Mouse (Mus musculus) adrenal gland, postnatal 10 days (tissue): ENCODE results near the gene Gm38392. TPM values are rescaled to one million over a fixed set of nuclear protein-coding genes. Genes with fewer than 3 reads are reported as not detected.
"Not testable (repeated sequence)": the region's sequence is repeated elsewhere in the genome, so short reads cannot be mapped to it uniquely, and the experiment has no call there.

Experiments used
- DNase-seq: peaks from one replicate; pipeline ENCODE4 v3.0.0; 2021; ENCODE audit warnings: mixed read lengths
- long read RNA-seq, 2 experiments: library from polyadenylated mRNA; stranded (forward); transcript quantifications; one replicate each; pipeline ENCODE4 v2.0.0; 2021
- total RNA-seq, 2 experiments: library from RNA; stranded (reverse); gene quantifications; 2 replicates each; pipeline ENCODE4 v1.2.3; 2021

Gm38392 gene
- total RNA-seq: 1 to 10 TPM; 1.1 to 1.3 TPM
- long read RNA-seq, experiment 1, partial matches to known transcripts: 2 of 3 reads
- long read RNA-seq, experiment 1, other reads (novel, unspliced or antisense): 1 of 3 reads
- long read RNA-seq, experiment 2, partial matches to known transcripts: 3 of 3 reads
- long read RNA-seq, experiment 2, other reads (novel, unspliced or antisense): 0 of 3 reads

DNA sequence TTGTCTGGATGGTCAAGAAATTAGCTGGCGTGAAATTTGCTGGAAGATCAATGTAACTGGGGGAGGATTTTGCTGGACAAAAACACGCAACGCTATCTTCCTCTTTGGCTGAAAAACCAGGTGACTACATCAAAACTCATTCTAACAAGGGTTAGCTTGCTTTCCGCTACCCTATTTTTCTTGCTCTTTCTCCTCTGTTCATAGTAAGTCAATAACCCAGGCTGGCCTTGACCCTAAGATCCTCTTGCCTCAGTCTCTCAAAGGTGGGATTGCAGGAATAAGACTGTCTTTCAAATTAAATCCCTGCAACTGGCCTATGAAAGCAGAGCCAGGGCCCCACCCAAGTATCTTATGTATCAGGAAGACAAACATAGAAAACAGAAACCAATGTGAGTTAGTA, at the start of gene Gm38392:
TSS of gene Gm38392 (minus strand) at position 101 of the 400 bp plus-strand sequence.
- no peak for DNase-seq

DNA sequence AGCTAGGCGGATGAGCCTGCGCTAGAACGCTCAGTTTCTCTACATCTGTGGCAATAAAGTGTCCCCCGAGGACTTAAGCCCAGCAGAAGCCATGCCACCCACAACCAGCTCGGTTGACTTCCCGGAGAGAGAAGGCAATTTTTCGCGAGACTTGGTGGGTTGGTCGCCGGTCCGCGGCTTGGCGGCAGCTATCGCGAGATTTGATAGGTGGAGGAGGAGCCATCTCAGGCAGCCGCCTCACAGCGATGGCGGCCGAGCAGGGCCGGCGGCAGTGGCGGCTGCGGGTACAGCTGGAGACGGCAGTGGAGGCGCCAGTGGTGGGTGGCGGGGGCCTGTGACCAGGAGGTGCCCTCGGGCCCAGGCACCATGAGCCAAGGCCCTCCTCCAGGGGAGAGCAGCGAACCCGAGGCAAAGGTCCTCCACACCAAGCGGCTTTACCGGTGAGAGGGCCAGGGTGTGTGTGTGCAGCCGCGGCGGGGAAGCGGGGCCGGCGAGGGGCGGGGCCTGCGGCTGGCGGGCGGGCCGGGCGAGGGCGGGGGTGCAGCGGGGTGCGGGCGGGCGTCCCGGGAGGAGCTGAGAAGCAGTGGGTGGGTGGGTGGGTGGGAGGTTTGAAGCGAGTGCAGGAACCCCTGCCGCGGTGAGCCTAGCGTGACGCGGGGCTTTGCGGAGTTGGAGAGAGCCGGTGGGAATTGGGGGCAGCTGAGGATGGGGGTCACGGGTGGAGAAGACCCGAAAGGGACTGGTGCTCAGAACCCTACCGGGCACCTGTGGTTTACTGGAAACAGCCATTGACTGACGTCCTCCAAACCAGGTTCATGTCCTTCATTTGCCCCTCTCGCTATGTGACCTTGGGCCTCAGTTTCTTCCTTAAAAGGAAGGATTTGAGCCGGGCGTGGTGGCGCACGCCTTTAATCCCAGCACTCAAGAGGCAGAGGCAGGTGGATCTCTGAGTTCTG, 49.3 kb upstream of the Gm38392 start, which contains the start of the genes Tmem79 and Smg5:
TSS of gene Tmem79 (minus strand) at position 91 of the 956 bp plus-strand sequence.
TSS of gene Smg5 (plus strand) at position 203 of the 956 bp plus-strand sequence.
- DNase-seq: peak; percentile 96

DNA sequence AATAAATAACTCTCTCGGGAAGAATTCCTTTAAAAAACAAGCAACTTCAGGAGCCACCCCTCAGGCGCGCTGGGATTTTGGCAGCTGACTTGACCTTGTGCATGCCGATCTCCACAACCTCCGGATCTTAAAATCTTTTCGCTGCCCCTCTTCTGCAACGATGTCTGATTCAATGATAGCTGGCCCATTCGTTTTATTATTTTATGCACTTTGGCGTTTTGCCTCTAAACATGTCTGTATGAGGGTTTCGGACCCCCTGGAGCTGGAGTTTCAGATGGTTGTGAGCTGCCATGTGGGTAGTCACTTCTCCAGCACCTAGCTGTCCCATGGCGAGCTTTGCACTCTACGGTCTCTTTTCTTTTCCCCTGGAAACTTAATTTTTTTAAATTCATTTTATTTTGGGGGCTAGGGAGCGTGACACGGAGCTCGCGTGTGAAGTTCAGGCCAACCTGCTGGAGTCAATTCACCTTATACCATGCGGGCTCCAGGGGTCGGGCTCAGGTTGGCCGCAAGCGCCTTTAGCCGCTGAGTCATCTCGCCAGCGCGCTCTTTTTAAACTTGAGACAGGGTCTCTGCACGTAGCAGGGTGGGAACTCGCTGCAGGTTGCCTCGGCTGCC, 48.5 kb upstream of the Gm38392 start:
- peak; percentile 60 for DNase-seq

DNA sequence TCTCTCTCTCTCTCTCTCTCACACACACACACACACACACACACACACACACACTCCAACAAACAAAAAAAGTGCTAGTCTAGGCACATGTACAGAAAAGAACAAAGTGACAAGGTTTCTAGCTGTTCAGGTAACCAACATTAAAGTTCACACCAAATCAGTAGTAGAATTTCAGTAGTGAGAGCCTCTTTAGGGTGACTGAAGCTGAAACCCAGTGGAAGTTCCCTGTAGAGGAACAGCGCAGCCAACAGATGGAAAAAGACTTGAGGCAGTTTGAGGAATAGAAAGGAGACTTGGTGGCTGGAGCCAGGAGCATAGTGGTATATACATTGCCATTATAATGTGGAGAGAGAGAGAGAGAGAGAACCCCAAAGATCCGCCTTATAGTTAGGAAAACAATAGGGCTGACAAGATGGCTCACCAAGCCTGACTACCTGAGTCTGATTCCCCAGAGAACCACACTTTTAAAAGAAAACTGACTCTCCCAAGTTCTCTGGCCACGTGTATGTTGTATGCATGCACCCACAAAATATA, 48.0 kb upstream of the Gm38392 start:
- no peak for DNase-seq

DNA sequence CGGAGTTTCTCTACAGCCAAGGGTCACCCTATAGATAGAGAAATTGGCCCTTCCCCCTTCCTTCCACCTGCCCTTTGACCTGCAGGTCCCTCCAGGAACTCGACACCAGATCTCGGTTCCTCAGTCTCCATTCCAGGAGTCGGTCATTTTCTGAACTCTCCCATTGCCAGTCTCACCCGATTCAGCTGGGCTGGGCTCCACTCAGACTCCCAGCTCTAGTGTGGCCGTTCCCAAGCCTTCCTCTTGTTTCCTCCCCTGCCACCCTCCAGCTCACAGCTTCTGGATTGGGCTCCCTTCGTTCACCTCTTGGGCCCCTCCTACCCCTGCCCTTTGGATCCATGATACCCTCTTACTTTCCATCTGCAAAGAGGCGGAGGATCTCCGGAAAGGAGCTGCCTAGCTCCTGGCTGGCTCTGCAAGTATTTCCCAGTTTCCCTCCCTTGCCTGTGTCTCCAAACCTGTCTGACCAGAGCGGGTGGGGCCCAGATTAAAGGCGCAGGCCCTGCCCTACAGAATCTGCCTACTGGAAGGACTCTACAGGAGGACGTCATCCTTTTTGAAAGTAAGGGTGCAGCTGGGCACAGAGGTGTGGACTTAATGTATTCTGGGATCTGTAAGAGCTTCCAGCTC, 47.1 kb upstream of the Gm38392 start:
- no peak for DNase-seq

DNA sequence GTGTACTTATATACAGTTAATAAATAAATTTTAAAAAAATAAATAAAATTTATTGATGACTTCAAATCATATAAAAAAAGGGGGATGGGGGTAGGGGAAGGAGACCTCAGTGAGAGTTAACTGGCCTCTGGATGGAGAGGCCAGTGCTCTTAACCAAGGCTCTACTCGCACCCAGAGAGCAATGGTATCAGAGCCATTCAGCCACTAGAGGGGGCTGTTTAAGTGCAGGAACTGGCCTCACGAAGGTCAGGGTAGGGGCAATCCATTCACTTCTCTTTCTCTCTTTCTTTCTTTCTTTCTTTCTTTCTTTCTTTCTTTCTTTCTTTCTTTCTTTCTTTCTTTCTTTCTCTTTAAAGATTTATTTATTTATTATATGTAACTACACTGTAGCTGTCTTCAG, 44.3 kb upstream of the Gm38392 start:
- peak; percentile 79 for DNase-seq

DNA sequence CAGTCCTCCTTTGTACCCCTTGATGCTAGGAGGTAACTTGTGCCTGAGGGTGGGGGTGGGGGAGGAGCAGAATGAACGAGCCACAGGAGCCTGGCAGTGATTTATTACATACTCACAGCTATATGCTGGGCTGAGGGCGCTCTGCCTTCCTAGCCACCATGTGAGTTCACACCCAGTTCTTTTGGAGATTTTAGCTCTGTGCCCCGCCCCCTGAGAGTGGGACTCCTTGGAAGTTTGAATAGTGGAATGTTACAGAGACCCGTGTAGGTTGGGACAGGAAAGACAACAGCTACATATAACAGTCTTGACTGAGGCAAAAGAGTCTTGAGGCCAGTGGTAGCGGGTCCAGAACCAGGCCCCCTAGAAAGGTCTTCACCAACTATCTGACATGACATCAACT, 41.9 kb upstream of the Gm38392 start:
- DNase-seq: no peak

DNA sequence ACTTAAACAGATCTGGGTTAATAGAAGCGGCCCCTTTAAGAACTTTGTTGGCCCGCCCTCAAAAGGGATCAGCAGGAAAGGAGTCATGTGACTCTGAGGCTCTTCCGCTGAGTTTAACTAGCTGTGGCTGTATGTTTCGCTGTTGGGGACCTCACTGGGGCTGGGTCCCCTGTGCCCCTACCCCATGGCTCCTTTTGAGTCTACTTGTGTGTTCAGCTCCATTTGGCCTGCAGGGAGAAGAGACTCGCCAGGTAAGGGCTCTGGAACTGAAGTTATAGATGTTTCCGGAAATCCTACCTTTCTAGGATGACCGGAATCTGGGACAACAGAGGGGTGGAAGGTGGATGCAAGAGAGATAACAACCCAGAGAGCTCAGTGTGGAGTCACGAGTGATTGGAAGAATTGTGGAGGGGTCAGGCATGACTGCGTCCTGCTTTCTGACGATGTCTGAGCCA, 38.0 kb upstream of the Gm38392 start, which contains the start of gene Glmp:
TSS of gene Glmp (plus strand) at position 73 of the 455 bp plus-strand sequence.
- DNase-seq: peak; percentile 74

DNA sequence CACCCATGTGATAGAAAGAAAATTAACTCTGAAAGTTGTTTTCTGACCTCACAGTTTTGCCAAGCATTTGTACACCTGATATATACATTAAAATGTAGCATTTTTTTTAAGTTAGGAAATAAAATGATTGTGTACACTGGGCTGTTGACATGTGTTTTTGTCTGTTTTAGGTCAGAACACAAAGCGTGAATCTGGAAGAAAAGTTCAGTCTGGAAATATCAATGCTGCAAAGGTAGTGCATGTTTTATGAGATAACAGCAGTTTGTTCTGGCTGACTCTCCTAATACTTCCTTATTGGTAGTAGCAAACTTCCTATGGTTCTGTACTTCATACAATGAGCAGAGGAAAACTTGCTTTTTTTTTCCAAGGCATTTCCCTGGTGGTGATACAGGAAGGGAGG, 12.2 kb upstream of the Gm38392 start:
- DNase-seq: no peak

DNA sequence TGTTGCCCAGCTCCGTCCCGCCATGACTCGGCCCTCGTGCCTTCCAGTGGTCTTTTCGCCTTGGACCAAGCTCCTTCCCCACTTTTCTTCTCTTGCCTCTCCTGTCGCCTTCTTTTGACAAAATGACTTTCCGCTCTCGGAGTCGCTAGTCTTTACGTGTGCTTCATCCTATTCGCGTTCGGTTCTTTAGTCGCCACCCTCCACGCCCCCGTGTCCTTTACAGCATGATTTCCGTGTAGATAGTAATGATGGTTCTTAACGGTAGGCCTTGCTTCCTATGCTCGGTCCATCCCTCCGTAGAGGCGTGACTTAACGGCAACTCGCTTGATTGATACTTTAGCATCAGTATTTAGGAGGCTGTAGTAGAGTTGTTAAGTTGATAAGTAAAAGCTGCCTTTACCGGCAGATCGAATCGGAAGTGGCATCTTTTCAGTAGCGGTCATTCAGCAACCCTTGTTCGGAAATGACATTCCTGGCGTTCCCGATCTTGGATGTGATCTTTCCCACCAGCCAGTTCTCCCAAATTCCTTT, 10.4 kb upstream of the Gm38392 start:
- DNase-seq: no peak

DNA sequence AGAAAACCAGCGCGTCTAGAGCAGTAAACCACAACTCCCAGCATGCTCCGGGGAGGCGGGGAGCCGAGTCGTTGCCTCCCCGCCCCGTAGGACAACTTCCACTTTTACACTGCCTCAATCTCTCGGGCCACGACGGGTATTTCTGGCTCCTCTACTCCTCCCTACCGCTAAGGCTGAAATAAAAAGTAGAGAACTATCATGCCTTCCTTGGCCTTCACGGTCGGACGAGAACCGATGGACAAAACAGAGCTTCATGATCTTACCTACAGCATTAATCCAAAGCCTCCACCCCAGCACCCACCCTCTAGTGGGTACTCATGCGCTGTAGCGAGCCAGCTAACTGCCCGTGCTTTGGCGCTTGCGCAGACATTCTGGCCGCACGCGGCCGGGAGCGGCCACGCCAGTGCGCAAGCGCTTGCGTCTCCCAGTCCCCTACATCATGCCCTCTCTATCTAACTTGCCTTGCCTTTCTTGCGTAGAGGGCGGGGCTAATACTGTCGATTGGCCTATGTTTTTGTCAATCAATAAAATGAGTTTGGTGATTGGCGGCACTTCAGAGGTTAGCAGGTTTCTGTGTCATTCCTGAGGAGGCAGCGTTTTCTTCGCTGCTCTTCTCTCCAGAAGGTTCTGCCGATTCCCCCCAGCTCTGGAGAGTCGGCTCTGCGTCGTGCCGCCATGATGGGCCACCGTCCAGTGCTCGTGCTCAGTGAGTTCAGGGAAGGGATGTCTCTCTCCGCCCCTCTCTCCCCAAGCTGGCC, 9.7 kb upstream of the Gm38392 start, which contains the start of the genes Tsacc and Cct3:
TSS of gene Tsacc (minus strand) at position 439 of the 758 bp plus-strand sequence.
TSS of gene Cct3 (plus strand) at position 556 of the 758 bp plus-strand sequence.
- peak; percentile 96 for DNase-seq

DNA sequence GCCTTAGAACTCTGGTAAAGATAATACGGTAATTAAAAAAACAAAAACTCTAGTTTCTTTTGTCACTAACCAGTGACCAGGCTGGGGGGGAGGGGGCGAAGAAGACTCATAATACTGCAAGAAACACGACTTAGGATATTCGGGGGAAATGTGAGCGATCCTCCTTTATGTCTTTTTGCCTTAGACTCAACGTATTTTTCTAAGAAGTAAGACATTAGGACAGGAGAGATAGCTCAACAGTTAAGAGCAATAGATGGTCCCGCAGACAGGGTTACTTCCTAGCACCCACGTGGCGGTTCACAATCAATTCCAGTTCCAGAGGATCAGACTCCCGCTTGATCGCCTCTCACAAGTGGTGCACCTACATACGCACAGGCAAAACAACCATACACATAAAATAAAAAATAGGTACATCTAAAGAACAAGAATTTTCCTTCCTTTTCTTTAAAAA, 9.1 kb upstream of the Gm38392 start:
- DNase-seq: no peak

DNA sequence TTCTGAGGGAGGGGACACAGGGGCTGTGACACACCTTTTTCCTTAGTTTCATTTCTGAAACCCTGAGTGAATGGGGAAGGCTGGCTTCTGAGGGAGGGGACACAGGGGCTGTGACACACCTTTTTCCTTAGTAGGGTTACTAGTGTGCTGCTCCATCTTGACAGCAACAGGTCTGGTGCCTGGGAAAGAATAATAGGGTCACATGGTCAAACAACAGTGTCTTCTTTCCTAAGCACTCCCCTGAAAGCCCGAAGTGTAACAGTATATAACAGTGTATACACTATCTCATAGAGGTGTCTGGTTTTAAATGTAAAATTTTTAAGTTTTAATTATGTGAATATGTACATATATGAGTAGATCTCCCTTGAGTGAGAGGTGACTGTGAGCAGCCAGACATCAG, 8.3 kb upstream of the Gm38392 start:
- not testable (repeated sequence) for DNase-seq

DNA sequence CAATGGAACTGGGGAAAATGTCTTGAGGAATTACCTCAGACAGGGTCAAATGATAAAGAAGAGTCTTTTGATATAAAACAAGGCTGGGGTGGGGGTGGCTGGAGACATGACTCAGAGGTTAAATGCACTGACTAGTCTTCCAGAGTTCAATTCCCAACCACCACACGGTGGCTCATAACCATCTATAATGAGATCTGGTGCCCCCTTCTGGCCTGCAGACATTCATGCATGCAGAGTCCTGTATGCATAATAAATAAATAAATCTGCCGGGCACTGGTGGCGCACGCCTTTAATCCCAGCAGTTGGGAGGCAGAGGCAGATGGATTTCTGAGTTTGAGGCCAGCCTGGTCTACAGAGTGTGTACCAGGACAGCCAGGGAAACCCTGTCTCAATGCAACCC, 5.0 kb upstream of the Gm38392 start:
- peak; percentile 52 for DNase-seq

DNA sequence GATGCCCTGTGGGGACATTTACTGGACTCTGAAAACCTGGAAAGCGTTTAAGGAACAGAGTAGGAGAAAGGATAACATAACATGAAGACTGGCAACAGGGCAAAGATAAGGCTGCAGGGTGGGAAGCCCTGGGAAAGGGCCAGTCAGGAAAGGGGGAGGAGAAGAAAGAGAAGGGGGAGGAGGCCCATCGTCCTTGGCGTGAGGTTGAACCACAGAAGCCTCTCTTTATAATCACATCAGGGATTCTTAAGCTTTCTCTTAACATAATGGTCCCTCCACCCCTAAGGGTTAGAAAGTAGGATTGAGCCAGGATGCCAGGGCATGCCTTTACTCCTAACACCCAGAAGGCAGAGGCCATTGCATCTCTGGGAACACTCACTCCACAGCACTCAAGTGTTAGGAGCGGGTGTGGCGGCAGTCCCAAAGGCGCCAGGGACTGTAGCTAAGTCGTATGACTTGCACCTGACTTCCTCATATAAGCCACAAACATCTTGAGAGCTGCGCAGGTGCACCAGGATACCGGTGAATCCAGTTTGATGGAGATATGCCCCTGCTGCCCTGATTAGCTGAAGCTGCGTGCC, 1.2 kb upstream of the Gm38392 start:
- not testable (repeated sequence) for DNase-seq

DNA sequence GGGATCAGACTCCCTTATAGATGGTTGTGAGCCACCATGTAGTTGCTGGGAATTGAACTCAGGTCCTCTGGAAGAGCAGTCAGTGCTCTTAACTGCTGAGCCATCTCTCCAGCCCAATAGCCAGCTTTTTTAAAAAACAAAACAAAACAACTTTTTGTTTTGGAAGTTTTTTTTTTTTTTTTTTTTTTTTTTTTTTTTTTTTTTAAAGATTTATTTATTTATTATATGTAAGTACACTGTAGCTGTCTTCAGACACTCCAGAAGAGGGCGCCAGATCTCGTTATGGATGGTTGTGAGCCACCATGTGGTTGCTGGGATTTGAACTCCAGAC, 1.5 kb downstream of the Gm38392 start:
- DNase-seq: not testable (repeated sequence)

DNA sequence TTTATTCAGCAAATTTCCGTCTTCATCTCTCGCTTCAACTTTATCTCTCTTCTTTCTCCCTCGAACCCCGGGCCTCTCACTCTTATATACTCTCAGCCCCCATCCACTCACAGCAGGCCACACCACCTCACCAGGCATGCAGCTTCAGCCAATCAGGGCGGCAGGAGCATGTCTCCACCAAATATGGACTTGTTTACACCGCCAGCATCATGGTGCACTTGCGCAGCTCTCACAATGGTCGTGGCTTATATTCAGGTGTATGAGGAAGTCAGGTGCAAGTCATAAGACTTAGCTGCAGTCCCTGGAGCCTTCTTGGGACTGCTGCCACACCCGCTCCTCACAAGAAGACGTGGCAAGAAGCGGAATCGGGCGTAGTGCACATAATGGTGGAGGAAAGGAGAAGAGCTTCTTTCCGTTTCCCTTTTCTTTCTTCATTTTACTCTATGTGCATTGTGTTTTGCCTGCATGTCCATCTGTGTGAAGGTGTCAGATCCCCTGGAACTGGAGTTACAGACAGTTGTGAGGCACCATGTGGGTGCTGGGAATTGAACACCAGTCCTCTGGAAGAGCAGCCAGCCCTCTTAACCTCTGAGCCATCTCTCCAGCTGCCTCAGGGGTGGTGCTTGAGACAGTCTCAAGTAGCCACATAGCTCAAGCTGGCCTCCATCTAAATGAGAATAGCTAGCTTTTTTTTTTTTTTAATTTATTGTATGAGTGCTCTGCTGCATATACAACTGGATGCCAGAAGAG, 2.0 kb downstream of the Gm38392 start:
- not testable (repeated sequence) for DNase-seq

DNA sequence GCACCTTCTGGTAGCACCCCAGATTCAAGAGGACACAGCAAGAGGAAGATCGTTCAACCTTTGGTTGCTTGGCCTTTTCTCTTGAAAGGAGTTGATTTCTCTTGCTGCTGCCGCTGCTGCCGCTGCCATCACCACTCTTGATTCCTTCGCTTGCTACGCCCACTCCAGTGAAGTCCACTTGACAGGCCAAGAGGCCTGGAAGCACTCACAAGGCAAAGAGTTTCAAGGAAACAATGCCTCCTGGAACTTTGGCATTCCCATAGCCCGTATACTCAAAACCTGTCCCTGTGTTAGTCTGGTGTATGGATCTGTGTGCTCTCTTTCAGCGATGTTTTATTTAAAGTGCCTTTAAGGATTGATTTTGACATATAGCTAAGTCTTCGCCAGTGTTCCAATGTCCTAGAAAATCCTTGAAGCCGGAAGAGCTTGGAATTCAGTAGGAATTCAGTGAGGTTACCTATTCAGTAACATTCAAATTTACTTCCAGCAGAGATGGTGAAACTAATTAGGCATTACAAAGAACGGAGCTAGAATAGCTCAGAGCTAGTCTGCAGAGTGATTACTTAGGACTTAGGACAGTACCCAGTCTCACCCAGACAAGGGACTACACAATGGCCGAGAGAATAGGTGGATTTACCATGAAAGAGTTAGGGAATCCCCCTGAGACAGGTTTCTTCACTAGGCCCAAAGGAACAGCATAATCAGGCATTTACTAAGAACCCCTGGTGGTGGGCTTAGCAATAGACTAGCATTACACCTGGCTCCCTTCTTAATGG, 5.7 kb downstream of the Gm38392 start:
- not testable (repeated sequence) for DNase-seq

DNA sequence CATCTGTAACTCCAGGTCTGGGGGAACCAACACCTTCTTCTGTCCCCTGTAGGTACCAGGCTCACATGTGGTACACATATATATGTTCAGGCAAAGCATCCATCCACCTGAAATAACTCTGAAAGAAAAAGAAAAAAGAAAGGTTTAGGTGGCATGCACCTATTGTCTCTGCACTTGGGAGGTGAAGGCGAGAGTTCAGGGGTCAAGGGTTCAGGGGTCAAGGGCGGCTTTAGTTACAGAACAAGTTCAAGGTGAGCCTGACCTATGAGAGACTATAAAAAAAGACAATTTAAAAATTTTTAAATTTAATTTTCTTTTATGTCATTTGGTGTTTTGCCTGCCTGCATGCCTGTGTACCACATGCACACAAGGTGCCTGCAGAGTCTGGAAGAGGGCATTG, 7.0 kb downstream of the Gm38392 start:
- DNase-seq: no peak
